Mouse (Mus musculus) ES-CJ7 (cell line): Measurements from ENCODE around the gene Madcam1.
A peak's percentile ranks its signal among the peaks of the same experiment; 100 is the strongest.

Experiments used
- DNase-seq: peaks from one replicate; pipeline ENCODE4 v3.0.0; 2011; ENCODE audit warnings: low read depth, low spot score

Madcam1 gene

GRCm38 (mm10) chr10:79709307-79709706 is 44.9 kb downstream of the Madcam1 start:
- DNase-seq = no peak

GRCm38 (mm10) chr10:79712029-79712428 is 47.7 kb downstream of the Madcam1 start:
- DNase-seq = peak; percentile 75

- DNase-seq = peak; percentile 86
Measured at GRCm38 (mm10) chr10:79712499-79713126, 48.3 kb downstream of the Madcam1 start.

GRCm38 (mm10) chr10:79713163-79713562 is 48.8 kb downstream of the Madcam1 start:
- no peak for DNase-seq

GRCm38 (mm10) chr10:79714996-79715395 is 50.6 kb downstream of the Madcam1 start:
- DNase-seq = no peak

- no peak for DNase-seq
Measured at GRCm38 (mm10) chr10:79716254-79716987, 52.1 kb downstream of the Madcam1 start, which contains the start of gene Hcn2. Hcn2 (plus strand) TSS chr10:79716634.

GRCm38 (mm10) chr10:79716988-79717355 is 52.6 kb downstream of the Madcam1 start:
- no peak for DNase-seq

- peak; percentile 81 for DNase-seq
Measured at GRCm38 (mm10) chr10:79717640-79718357, 53.4 kb downstream of the Madcam1 start.
